In the genomic region with DNA sequence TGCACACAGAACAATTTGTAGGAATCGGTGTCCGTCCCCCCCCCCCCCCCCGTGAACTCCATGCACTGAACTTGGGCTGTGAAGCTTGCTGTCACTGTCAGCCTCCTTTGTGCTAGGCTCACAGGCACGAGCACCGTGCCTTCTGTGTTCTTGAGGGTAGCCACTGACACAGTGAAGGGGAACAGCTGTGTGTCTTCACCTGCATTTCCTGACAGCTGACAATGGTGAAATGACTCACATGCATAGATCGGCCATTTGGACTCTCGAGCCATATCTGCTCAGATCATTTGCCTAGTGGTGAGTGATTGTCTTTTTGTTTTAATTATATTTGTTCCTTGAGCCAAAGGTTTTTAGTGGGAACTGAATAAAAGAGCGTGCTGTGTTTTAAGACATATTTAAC, we compare ENCODE assay signal across 28 mouse cellular contexts.
"Had no signal": no experiment of that assay in that cellular context is flagged by ENCODE, and none has a peak within 500 bp of the region (broad histone marks: within the 10 kb centered on the region; RNA-seq: fewer than 3 reads in every experiment).

No protein-coding gene starts in this region.

- H3K4me3 ChIP-seq: gastrocnemius, adult 2 months; heart, embryonic 10.5 days; heart, embryonic 12.5 days; hindbrain, embryonic 10.5 days; hindbrain, embryonic 12.5 days; intestine, embryonic 15.5 days; kidney, embryonic 15.5 days; layer of hippocampus, adult 2 months; left cerebral cortex, adult 2 months; limb, embryonic 10.5 days; limb, embryonic 12.5 days; liver, embryonic 13.5 days had no signal

- ATAC-seq: hindbrain, embryonic 16.5 days; inflammation-experienced regulatory T-cells, adult 6 months; intestine, embryonic 15.5 days; intestine, postnatal 0 days had no signal

- H3K9me3 ChIP-seq: heart, embryonic 10.5 days; heart, embryonic 12.5 days; hindbrain, embryonic 10.5 days; hindbrain, embryonic 12.5 days; intestine, embryonic 15.5 days; kidney, embryonic 15.5 days; limb, embryonic 10.5 days; limb, embryonic 12.5 days; liver, embryonic 13.5 days had no signal

- H3K4me1 ChIP-seq: hindbrain, embryonic 10.5 days; hindbrain, embryonic 12.5 days; intestine, embryonic 15.5 days; kidney, embryonic 15.5 days; limb, embryonic 10.5 days; limb, embryonic 12.5 days; liver, embryonic 13.5 days had no signal

- H3K27me3 ChIP-seq: heart, embryonic 12.5 days; hindbrain, embryonic 12.5 days; intestine, embryonic 15.5 days; kidney, embryonic 15.5 days; limb, embryonic 12.5 days; liver, embryonic 13.5 days had no signal

- H3K9ac ChIP-seq: heart, embryonic 12.5 days; hindbrain, embryonic 12.5 days; hindbrain, embryonic 14.5 days; intestine, embryonic 15.5 days; kidney, embryonic 15.5 days; limb, embryonic 12.5 days; liver, embryonic 13.5 days had no signal

- DNase-seq: gastrocnemius, adult 2 months; gastrocnemius, postnatal 10 days; gastrocnemius, postnatal 25 days; heart, adult 18-20 months; heart, postnatal 14 days; heart, postnatal 4 days; kidney, adult 2 months; kidney, adult 9 months; kidney, postnatal 10 days; kidney, postnatal 25 days; kidney, postnatal 4 days; liver; liver, embryonic 13.5 days had no signal

- H3K27ac ChIP-seq: heart, embryonic 10.5 days; hindbrain, embryonic 10.5 days; hindbrain, embryonic 12.5 days; hindbrain, embryonic 14.5 days; intestine, embryonic 15.5 days; kidney, embryonic 15.5 days; layer of hippocampus, adult 2 months; left cerebral cortex, adult 2 months; limb, embryonic 10.5 days; limb, embryonic 12.5 days; liver, embryonic 13.5 days had no signal

- H3K4me2 ChIP-seq: heart, embryonic 12.5 days; hindbrain, embryonic 12.5 days; hindbrain, embryonic 14.5 days; intestine, embryonic 15.5 days; kidney, embryonic 15.5 days; limb, embryonic 12.5 days; liver, embryonic 11.5 days; liver, embryonic 13.5 days had no signal
